Mouse (Mus musculus) lung, adult 2 months (tissue): ENCODE measurements around the gene Stim1. TPM values are rescaled to one million over a fixed set of nuclear protein-coding genes. Genes with fewer than 3 reads are reported as not detected.

Experiments
- DNase-seq: peaks from one replicate; pipeline ENCODE4 v3.0.0; 2022
- H3K4me1 ChIP-seq: fragments of 200-500 bp; 2 replicates; pipeline ENCODE4 v1.6.1; 2011; ENCODE audit warnings: low read length; ENCODE audit not compliant: control insufficient read depth, insufficient read depth
- H3K4me3 ChIP-seq: fragments of 200-500 bp; replicated peaks from 2 replicates; pipeline ENCODE3; 2011; ENCODE audit warnings: low read depth, mild to moderate bottlenecking, control low read depth, low read length; ENCODE audit errors: extremely low read depth
- CTCF ChIP-seq: fragments of 200-500 bp; IDR thresholded peaks from 2 replicates; pipeline ENCODE4 v1.5.1; 2011; ENCODE audit warnings: mild to moderate bottlenecking, low read length, control low read depth; ENCODE audit not compliant: insufficient read depth
- POLR2A ChIP-seq: fragments of 200-500 bp; IDR thresholded peaks from 2 replicates; pipeline ENCODE4 v1.6.1; 2011; ENCODE audit warnings: low read depth, mild to moderate bottlenecking, control low read depth, low read length, borderline replicate concordance; ENCODE audit errors: extremely low read depth
- WGBS: fragments of 180-500 bp; shearing (Covaris S2); methylation state at CpG from one replicate; pipeline ENCODE4 v1.1.7; 2018; 5-methylcytosine and 5-hydroxymethylcytosine counted together
- polyA plus RNA-seq: library from polyadenylated mRNA; depleted of rRNA; stranded (reverse); fragments of >200 nt; gene quantifications from 2 replicates; pipeline ENCODE4 v1.2.3, GENCODE M21; 2012; rRNA removed

The Stim1 gene
- polyA plus RNA-seq: 74.0 and 78.7 TPM in 2 replicates

DNA sequence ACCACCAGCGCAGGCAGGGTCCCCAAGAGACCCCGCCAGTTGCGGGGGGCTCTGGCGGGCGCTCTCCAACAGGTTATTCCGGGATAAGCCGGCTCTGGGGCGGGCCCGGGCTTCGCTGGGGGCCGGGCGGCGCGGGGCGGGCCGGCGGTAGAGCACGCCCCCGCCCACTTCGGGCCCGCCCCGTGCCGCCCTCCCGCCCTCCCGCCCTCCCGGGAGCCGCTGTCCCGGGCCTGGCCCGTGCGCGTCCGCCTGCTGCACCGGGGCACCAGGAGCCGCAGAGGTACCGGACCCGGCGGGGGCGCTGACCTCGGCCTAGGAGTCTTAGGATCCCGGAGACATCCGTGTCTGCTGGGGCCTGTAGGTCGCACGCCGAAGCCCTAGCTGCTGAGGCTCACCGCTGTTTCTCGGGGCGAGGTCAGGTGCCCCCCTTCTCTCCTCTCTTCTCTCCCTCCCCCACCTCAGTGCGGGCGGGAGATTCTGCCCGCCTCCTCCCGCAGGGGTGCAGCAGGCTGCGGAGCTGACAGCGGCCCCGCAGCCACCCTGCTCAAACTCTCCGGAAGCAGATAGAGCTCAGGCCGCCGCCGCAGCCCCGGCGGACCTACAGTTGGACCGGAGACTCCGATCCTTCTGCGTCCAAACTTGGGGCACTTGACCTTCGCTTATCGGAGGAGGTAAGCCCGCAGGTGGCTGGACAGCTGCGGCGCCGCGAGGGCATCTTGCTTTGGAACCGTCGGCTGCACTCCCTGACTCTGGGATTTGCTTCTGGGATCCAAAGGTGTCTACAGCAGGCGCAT lies at the start of gene Stim1:
Gene Stim1 (plus strand): TSS at position 206 of the 794 bp plus-strand sequence.
- WGBS: under 1% methylated on average over 69 of the region's 73 CpGs
- peaks cover 10% of the 10 kb centered on the region for H3K4me1 ChIP-seq
- DNase-seq: peak; percentile 73

DNA sequence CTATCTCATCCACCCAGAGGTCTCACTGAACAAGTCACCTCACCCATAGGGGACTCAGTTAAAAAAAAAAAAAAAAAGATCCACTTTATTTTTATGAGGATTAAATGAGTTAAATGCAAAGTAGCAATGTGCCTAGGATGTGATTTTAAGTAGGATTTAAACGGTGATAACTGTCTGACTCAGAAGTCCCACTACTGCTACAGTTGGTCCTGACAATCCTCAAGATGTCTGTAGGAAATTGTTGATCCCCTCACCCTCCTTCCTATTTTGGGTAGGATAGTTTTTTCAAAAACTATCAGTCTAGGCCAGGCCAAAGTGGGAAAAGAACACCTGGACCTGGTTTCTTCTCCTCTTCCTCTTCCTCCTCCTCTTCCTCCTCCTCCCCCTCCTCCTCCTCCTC lies 45.7 kb upstream of the Stim1 start:
- peaks cover 9% of the 10 kb centered on the region for H3K4me1 ChIP-seq
- no peak overlapping the region for H3K4me3 ChIP-seq
- no peak for DNase-seq
- WGBS: 14% methylated on average over 1 of the region's 1 CpGs
- TF ChIP-seq POLR2A: no peak
- no peak for TF ChIP-seq CTCF

More for the DNA sequence above, at the start of gene Stim1:
- TF ChIP-seq POLR2A: peak; percentile 27; the same call in 1 of the 2 replicates
- TF ChIP-seq CTCF: no peak
- peak within 1 kb of the TSS; percentile 96 for H3K4me3 ChIP-seq

GRCm38 (mm10) chr7:102222336-102222735 lies 45.3 kb upstream of the Stim1 start:
- Histone ChIP-seq H3K4me1 (peaks cover 9% of the 10 kb centered on the region), H3K4me3 (no peak overlapping the region)
- TF ChIP-seq CTCF (peak; percentile 55), POLR2A (no peak)
- no peak for DNase-seq
- whole genome bisulfite sequencing: 0% methylated on average over 9 of the region's 13 CpGs

GRCm38 (mm10) chr7:102222830-102223556 lies 44.6 kb upstream of the Stim1 start:
- peak; percentile 82 for DNase-seq
- peak; percentile 27; the same call in 1 of the 2 replicates for TF ChIP-seq POLR2A
- TF ChIP-seq CTCF: no peak
- H3K4me3 ChIP-seq: peak overlapping the region; percentile 63
- peaks cover 9% of the 10 kb centered on the region for H3K4me1 ChIP-seq
- WGBS: 2% methylated on average over 31 of the region's 31 CpGs

- 52% methylated on average over 5 of the region's 5 CpGs for WGBS
- no peak overlapping the region for H3K4me3 ChIP-seq
- TF ChIP-seq CTCF: no peak
- no peak for TF ChIP-seq POLR2A
- peaks cover 9% of the 10 kb centered on the region for H3K4me1 ChIP-seq
- DNase-seq: peak; percentile 37
Measured at GRCm38 (mm10) chr7:102223883-102224738, 43.5 kb upstream of the Stim1 start.

DNA sequence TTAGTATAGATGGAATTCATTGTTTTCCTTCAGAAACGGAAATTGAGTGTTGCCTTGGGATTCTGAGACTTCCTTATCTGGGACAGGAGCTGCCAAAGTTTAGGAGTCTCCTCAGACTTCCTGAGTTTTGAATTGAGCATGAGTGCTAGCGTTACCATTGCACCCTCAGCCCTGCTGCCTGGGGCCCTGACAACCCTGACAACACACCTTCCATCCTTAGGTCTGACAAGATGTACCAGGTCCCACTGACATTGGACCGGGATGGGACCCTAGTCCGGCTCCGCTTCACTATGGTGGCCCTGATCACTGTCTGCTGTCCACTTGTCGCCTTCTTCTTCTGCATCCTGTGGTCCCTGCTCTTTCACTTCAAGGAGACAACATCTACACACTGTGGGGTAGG lies 41.6 kb upstream of the Stim1 start:
- H3K4me3 ChIP-seq: no peak overlapping the region
- TF ChIP-seq CTCF (no peak), POLR2A (no peak)
- peaks cover 9% of the 10 kb centered on the region for H3K4me1 ChIP-seq
- 76% methylated on average over 6 of the region's 6 CpGs for WGBS
- no peak for DNase-seq

DNA sequence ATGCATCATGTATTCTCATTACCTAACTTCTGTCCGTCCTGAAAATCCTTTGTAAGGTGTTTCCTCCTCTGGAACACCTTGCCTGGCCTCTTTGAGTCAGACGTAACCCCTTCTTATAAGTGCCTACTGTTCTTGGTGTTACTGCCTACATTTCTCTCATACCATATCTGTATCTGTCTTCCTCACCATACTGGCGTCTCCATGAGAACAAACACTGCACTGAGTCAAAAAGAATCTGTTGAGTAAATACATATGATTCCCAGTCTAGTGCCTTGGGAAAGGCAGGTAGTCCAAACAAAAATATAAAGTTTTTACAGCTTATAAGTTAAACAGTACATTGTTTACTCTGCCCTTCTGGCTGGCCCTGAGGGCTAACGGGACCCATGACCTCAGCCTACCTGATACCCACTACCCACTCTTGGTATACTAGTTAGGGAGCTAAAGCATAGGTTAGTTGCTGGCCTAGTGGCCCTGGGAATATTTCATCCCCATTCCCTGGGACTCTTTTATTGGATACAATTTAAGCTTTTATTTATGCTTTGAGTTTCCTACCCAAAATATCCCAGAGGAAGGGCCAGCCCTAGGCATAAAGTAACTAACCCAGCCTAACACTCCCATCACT lies 39.4 kb upstream of the Stim1 start:
- 70% methylated on average over 4 of the region's 4 CpGs for WGBS
- no peak for TF ChIP-seq CTCF
- TF ChIP-seq POLR2A: no peak
- Histone ChIP-seq H3K4me3 (no peak overlapping the region), H3K4me1 (peaks cover 9% of the 10 kb centered on the region)
- DNase-seq: no peak

- DNase-seq: no peak
- peaks cover 6% of the 10 kb centered on the region for H3K4me1 ChIP-seq
- H3K4me3 ChIP-seq: peak overlapping the region; percentile 3
- WGBS: 68% methylated on average over 6 of the region's 6 CpGs
- TF ChIP-seq CTCF: no peak
- TF ChIP-seq POLR2A: no peak
Measured at GRCm38 (mm10) chr7:102229814-102230213, 37.8 kb upstream of the Stim1 start.

- TF ChIP-seq CTCF: no peak
- no peak for TF ChIP-seq POLR2A
- H3K4me3 ChIP-seq: no peak overlapping the region
- 67% methylated on average over 4 of the region's 4 CpGs for WGBS
- no peaks in the 10 kb centered on the region; the same call in 1 of the 2 replicates for H3K4me1 ChIP-seq
- no peak for DNase-seq
Measured at GRCm38 (mm10) chr7:102233059-102233458, 34.5 kb upstream of the Stim1 start.
